Mouse (Mus musculus) heart, postnatal 10 days (tissue): ENCODE measurements around the gene Ablim2. TPM values are rescaled to one million over a fixed set of nuclear protein-coding genes. Genes with fewer than 3 reads are reported as not detected.

Source experiments
- total RNA-seq, 2 experiments: library from RNA; stranded (reverse); gene quantifications; 2 replicates each; pipeline ENCODE4 v1.2.3; 2021

Ablim2 gene
- total RNA-seq, 2 experiments from 2014 or later: 9.9 to 12.6 TPM

Other genes starting within 250 kb of the Ablim2 start
- gene Cpz, start 232.2 kb upstream of the Ablim2 start, total RNA-seq: 1 to 10 TPM; 6.7 to 7.0 TPM
- gene Trmt44, start 182.8 kb upstream of the Ablim2 start, total RNA-seq: 1 to 10 TPM; 3.4 TPM
- gene Acox3, start 174.8 kb upstream of the Ablim2 start, total RNA-seq: 10 to 100 TPM; 27.6 to 29.8 TPM
- 10 to 100 TPM; 69.0 to 86.6 TPM for gene Htra3, start 78.1 kb upstream of the Ablim2 start, total RNA-seq
- 10 to 100 TPM; 14.7 to 17.4 TPM for gene Sh3tc1, start 17.9 kb upstream of the Ablim2 start, total RNA-seq
- gene Afap1, start 135.4 kb downstream of the Ablim2 start, total RNA-seq: 10 to 100 TPM; 37.9 to 42.9 TPM